Mouse (Mus musculus) B cell, adult 2 months (primary cell): ENCODE results near the gene Ccl24.
"Not testable (repeated sequence)": the region's sequence is repeated elsewhere in the genome, so short reads cannot be mapped to it uniquely, and the experiment has no call there.

Experiments
- DNase-seq, 2 experiments: peaks; one replicate each; pipeline ENCODE4 v3.0.0; 2022

The Ccl24 gene

GRCm38 (mm10) chr5:135573006-135573405 is at the start of gene Ccl24:
Gene Ccl24, minus strand, starts transcription at chr5:135573049.
- no peak for DNase-seq

- DNase-seq: no peak
These were observed 48.9 kb upstream of the Ccl24 start for GRCm38 (mm10) chr5:135621725-135622124.

GRCm38 (mm10) chr5:135620526-135620925 is 47.7 kb upstream of the Ccl24 start:
- DNase-seq: no peak

- DNase-seq: not testable (repeated sequence)
These were observed 46.9 kb upstream of the Ccl24 start for GRCm38 (mm10) chr5:135619741-135620140.

- no peak for DNase-seq
These were observed 36.9 kb upstream of the Ccl24 start for GRCm38 (mm10) chr5:135609794-135610193.

GRCm38 (mm10) chr5:135607581-135607980 is 34.7 kb upstream of the Ccl24 start:
- DNase-seq: no peak

- DNase-seq: not testable (repeated sequence)
These were observed 33.9 kb upstream of the Ccl24 start for GRCm38 (mm10) chr5:135606717-135607116.

- DNase-seq: not testable (repeated sequence)
These were observed 31.8 kb upstream of the Ccl24 start for GRCm38 (mm10) chr5:135604643-135605042.

- DNase-seq: no peak
These were observed 17.3 kb upstream of the Ccl24 start for GRCm38 (mm10) chr5:135589996-135590784.

- DNase-seq: no peak
These were observed 14.9 kb upstream of the Ccl24 start for GRCm38 (mm10) chr5:135587764-135588163.

- DNase-seq: no peak
These were observed 12.8 kb upstream of the Ccl24 start for GRCm38 (mm10) chr5:135585691-135586090.

- no peak for DNase-seq
These were observed 9.5 kb upstream of the Ccl24 start for GRCm38 (mm10) chr5:135582330-135582729.

- DNase-seq: no peak
These were observed 6.5 kb upstream of the Ccl24 start for GRCm38 (mm10) chr5:135579331-135579751.

GRCm38 (mm10) chr5:135576055-135576454 is 3.2 kb upstream of the Ccl24 start:
- no peak for DNase-seq

- DNase-seq: no peak
These were observed 4.2 kb downstream of the Ccl24 start for GRCm38 (mm10) chr5:135568698-135569097.

- DNase-seq: no peak
These were observed 5.1 kb downstream of the Ccl24 start for GRCm38 (mm10) chr5:135567556-135568265.

GRCm38 (mm10) chr5:135563469-135563868 is 9.4 kb downstream of the Ccl24 start, which contains the start of gene Ccl26:
Gene Ccl26, minus strand, starts transcription at chr5:135563569.
- DNase-seq: no peak

GRCm38 (mm10) chr5:135557671-135558070 is 15.2 kb downstream of the Ccl24 start:
- no peak for DNase-seq

- DNase-seq: no peak
These were observed 15.8 kb downstream of the Ccl24 start for GRCm38 (mm10) chr5:135557051-135557450.

- no peak for DNase-seq
These were observed 16.6 kb downstream of the Ccl24 start for GRCm38 (mm10) chr5:135556259-135556658.

- no peak for DNase-seq
These were observed 21.3 kb downstream of the Ccl24 start for GRCm38 (mm10) chr5:135551591-135551990.

- DNase-seq: peak; percentile 43 to 49
These were observed 21.9 kb downstream of the Ccl24 start for GRCm38 (mm10) chr5:135550910-135551309.

GRCm38 (mm10) chr5:135547990-135548389 is 24.9 kb downstream of the Ccl24 start:
- DNase-seq: no peak
